Mouse (Mus musculus) hindbrain, embryonic 15.5 days (tissue): ENCODE results near the gene Lemd1. TPM values are rescaled to one million over a fixed set of nuclear protein-coding genes. Genes with fewer than 3 reads are reported as not detected.

Experiments used
- ATAC-seq: fragments of 200-750 bp; cut with Nextera tagmentation; 2 replicates; pipeline ENCODE4 v1.8.0; 2017; ENCODE audit warnings: low read depth, moderate number of reproducible peaks, moderate TSS enrichment; ENCODE audit not compliant: low FRiP score
- H3K27ac ChIP-seq: fragments of 300-500 bp; sonication (generic); replicated peaks from 2 replicates; pipeline ENCODE4 v1.5.1; 2015; ENCODE audit warnings: mild to moderate bottlenecking, inconsistent platforms
- H3K27me3 ChIP-seq: fragments of 300-500 bp; sonication (generic); 2 replicates; pipeline ENCODE4 v1.6.1; 2015; ENCODE audit warnings: control low read depth, inconsistent platforms
- H3K36me3 ChIP-seq: fragments of 300-500 bp; sonication (generic); 2 replicates; pipeline ENCODE4 v1.6.1; 2015; ENCODE audit warnings: control low read depth, inconsistent platforms
- H3K4me1 ChIP-seq: fragments of 300-500 bp; sonication (generic); replicated peaks from 2 replicates; pipeline ENCODE4 v1.6.1; 2015; ENCODE audit warnings: control low read depth, inconsistent platforms
- H3K4me2 ChIP-seq: fragments of 300-500 bp; sonication (generic); 2 replicates; pipeline ENCODE4 v1.6.1; 2015; ENCODE audit warnings: moderate library complexity, mild to moderate bottlenecking, inconsistent platforms
- H3K4me3 ChIP-seq: fragments of 300-500 bp; sonication (generic); 2 replicates; pipeline ENCODE4 v1.5.1; 2015; ENCODE audit warnings: mild to moderate bottlenecking, inconsistent platforms
- H3K9ac ChIP-seq: fragments of 300-500 bp; sonication (generic); 2 replicates; pipeline ENCODE4 v1.6.1; 2015; ENCODE audit warnings: inconsistent platforms
- H3K9me3 ChIP-seq: fragments of 300-500 bp; sonication (generic); 2 replicates; pipeline ENCODE4 v1.6.1; 2016; ENCODE audit warnings: control low read depth, inconsistent platforms
- WGBS: fragments of 180-500 bp; shearing (Covaris S2); methylation state at CpG from one replicate; pipeline ENCODE4 v1.1.7; 2015; 5-methylcytosine and 5-hydroxymethylcytosine counted together
- polyA plus RNA-seq: library from polyadenylated mRNA; unstranded; fragments of >200 nt; fragmentation: Nextera tagmentation; extraction: Ambion mirVana; gene quantifications from 2 replicates; pipeline ENCODE4 v1.2.1, GENCODE M21; 2015

Lemd1 gene
- polyA plus RNA-seq, 1 experiment from 2014 or later, result 16.2 TPM

DNA sequence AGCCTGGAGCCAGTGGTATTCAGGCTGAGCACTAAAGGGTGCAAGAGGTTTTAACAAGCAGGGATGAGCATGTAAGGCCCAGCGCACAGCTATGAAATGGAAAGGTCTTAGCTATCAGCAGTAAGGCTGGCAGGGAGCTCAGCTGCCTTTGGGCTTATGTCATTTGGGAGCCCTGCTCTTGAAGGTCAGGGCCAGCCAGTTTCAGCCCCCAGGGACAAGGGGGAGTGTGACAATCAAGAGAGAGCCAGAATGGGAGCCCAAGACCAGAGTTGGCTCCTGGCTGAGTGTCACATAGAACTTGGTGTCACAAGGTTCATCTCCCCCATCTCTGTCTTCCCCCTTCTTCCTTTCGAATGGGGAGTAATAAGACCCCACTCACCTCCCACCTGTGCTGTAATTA, 96.2 kb downstream of the Lemd1 start:
- no peak overlapping the region for H3K4me3 ChIP-seq
- no peaks in the 10 kb centered on the region for H3K36me3 ChIP-seq
- no peaks in the 10 kb centered on the region for H3K9me3 ChIP-seq
- no peak overlapping the region for H3K9ac ChIP-seq
- no peak for ATAC-seq
- WGBS, result 54% methylated on average over 2 of the region's 2 CpGs
- H3K27me3 ChIP-seq, result no peaks in the 10 kb centered on the region
- H3K4me1 ChIP-seq, result peaks cover 51% of the 10 kb centered on the region
- no peak overlapping the region for H3K4me2 ChIP-seq
- no peak overlapping the region for H3K27ac ChIP-seq

DNA sequence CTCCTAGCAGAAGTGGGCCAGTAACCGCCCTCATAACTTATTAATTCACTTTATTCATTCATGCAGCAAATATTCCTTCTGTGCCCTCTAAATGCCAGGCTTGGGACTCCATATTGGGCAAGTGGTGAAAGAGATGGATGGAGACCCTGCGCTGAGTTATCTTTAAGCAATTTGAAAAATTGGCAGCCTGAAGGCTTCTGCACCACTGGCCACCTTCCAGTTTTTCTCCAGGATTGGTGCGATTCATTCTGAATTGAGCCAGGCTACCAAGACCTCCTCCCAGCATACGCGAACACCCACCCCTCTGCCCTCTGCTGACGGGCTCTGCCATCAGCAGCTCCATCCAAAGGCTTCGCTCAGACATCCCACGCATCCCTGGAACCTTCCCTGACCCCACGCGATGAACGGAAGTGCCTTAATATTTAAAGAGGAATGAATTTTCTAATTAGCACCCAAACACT, 96.8 kb downstream of the Lemd1 start:
- Histone ChIP-seq H3K4me3 (no peak overlapping the region), H3K27me3 (no peaks in the 10 kb centered on the region), H3K27ac (no peak overlapping the region), H3K36me3 (no peaks in the 10 kb centered on the region), H3K9ac (no peak overlapping the region), H3K9me3 (no peaks in the 10 kb centered on the region), H3K4me1 (peaks cover 50% of the 10 kb centered on the region), H3K4me2 (no peak overlapping the region)
- ATAC-seq, result no peak
- WGBS, result 10% methylated on average over 11 of the region's 11 CpGs

DNA sequence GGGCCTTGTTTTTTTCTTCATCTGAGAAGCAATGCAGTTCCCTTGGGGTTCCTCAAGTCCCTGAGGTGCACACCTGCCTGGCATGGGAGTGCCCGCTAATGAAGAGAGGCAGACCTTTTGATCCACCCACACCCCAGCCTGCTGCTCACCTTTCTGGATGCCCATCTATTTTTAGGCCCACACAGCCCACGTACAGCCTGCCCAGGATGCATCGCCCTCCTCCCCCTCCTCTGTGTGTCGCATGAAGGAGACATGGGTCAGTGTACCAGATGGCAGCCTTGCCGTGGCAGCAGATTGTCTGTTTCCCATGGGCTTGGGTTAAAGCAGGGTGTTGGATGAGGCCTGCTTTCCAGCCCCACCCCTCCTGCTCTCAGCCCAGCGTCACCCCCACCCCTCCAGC, 98.7 kb downstream of the Lemd1 start:
- no peak overlapping the region for H3K4me3 ChIP-seq
- no peak overlapping the region for H3K9ac ChIP-seq
- no peak overlapping the region for H3K27ac ChIP-seq
- WGBS, result 52% methylated on average over 6 of the region's 6 CpGs
- H3K4me2 ChIP-seq, result no peak overlapping the region
- no peaks in the 10 kb centered on the region for H3K27me3 ChIP-seq
- H3K4me1 ChIP-seq, result peaks cover 44% of the 10 kb centered on the region
- no peaks in the 10 kb centered on the region for H3K36me3 ChIP-seq
- no peak for ATAC-seq
- H3K9me3 ChIP-seq, result no peaks in the 10 kb centered on the region

DNA sequence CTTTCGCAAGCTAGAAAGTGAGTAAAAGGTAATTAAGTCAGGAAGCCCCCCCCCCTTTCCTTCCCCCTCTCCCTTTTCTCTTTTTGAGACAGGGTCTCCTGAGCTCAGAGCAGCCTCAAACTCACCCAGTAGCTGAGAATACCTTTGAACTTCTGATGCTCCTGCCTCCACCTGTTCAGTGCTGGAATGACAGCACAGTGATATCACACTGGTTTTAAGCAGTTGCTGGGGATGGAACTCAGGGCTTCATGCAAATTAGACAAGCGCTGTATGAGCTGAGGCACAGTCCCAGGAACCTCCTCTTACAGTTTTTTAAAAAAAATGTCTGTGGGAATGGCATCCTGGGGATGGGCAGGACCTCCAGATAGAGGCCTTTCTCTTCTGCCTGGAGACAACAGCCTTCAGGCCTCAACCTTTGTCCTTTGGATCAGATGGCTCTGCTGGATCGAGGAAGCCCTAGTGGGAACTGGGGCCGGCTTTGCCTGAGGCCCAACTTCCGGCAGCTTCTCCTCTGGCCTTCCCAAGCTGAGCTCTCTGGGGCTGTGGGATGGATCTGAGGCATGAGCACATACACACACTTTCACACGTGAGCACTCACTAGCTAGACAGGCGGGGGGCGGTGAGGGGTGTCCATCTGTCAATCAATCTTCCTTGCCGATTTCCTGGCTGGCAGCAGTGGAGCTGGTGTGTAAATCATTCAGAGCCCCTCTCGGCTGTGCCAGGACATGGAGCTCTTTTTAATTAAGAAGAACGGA, 99.9 kb downstream of the Lemd1 start:
- H3K4me3 ChIP-seq, result no peak overlapping the region
- H3K27me3 ChIP-seq, result no peaks in the 10 kb centered on the region
- 27% methylated on average over 11 of the region's 11 CpGs for WGBS
- no peak overlapping the region for H3K9ac ChIP-seq
- 0 out of 2 replicates have a peak, but pooled peaks have one; percentile 20 for ATAC-seq
- peaks cover 55% of the 10 kb centered on the region for H3K4me1 ChIP-seq
- peak overlapping the region; percentile 54 for H3K27ac ChIP-seq
- H3K4me2 ChIP-seq, result no peak overlapping the region
- no peaks in the 10 kb centered on the region for H3K9me3 ChIP-seq
- H3K36me3 ChIP-seq, result no peaks in the 10 kb centered on the region

DNA sequence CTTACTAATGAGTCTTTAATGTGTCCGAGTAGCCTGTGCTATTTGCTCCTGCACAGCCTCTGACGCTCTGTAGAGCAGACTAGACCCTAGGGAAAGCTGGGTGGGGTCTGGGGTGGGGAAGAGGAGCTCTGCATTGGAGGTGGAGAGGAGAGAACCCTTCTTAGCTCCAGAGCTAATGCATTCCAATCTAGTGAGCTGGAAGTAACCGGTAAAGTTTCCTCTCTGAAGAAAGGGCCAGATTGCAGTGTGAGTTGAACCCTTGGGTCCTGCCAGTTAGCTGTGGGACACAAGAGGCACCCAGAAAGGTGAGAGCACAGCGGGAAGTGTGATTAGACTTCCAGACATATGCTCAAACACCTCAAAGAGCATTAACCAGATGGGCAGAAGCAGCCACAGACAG, 100.5 kb downstream of the Lemd1 start:
- peak; percentile 37; the same call in 1 of the 2 replicates for ATAC-seq
- Histone ChIP-seq H3K4me3 (no peak overlapping the region), H3K27ac (peak overlapping the region; percentile 54)

DNA sequence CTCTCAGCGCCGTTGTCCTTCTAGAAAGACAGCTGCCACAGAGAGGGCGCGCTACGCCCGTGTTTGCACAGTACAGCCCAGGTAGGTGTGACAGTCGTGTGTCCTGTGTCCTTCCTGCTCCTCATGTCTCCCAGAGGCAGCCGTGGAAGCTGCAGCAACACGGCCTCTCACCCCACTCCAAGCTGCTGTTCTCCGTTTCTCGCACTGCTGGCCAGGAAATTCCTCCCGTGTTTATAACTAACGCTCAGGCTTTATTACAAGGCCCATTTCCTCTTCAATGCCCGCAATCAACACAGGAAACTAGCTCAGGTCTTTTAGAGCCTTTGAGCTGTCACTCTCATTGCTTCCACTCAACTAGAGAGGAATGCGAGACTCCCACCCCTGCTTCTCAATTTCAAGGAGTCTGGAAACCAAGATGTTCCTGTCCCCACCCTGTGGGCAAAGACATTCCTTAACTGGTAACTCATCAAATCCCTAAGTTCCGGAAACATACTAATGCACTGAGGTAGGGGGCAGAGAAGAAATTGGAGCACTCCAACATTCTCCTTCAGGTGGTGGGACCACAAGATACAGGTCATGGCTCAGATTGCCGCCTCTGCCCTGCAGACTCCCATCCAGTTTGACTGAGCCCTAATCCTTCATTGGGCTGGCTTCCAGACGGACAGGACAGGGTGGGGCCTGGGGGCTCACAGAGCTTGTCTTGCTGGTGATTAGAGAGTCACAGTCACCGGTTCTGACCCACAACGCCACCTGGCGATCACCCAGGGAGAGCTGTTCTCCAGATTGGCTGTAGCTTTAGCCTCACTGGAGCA, 101.3 kb downstream of the Lemd1 start:
- no peaks in the 10 kb centered on the region for H3K27me3 ChIP-seq

More for the DNA sequence above, 100.5 kb downstream of the Lemd1 start:
- H3K27me3 ChIP-seq, result no peaks in the 10 kb centered on the region
- H3K9me3 ChIP-seq, result no peaks in the 10 kb centered on the region
- 30% methylated on average over 4 of the region's 4 CpGs for WGBS
- no peak overlapping the region for H3K9ac ChIP-seq
- no peaks in the 10 kb centered on the region for H3K36me3 ChIP-seq
- no peak overlapping the region for H3K4me2 ChIP-seq
- H3K4me1 ChIP-seq, result peaks cover 57% of the 10 kb centered on the region

DNA sequence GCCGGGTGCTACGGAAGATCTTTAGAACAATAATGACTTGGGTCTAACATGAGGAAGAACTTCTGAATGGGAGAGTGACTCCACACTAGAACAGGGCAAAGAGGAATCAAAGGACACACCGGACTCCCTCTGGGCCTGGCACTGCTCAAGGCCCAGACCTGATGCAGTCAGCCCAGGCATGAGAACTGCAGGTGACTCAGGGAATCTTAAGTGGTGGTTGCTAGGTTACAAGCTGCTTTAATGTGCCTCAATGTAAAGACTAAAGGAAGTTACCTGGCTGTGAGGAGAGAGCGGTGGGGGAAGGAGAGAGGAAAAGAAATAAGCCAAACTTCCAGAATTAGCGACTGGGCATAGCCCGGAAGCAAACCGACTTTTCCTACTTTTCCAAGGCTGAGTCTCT, 104.3 kb downstream of the Lemd1 start:
- H3K27ac ChIP-seq, result no peak overlapping the region
- no peak overlapping the region for H3K4me3 ChIP-seq
- ATAC-seq, result no peak
- no peaks in the 10 kb centered on the region for H3K9me3 ChIP-seq
- no peaks in the 10 kb centered on the region for H3K27me3 ChIP-seq
- WGBS, result 58% methylated on average over 7 of the region's 7 CpGs
- peaks cover 68% of the 10 kb centered on the region for H3K4me1 ChIP-seq
- no peak overlapping the region for H3K9ac ChIP-seq
- H3K4me2 ChIP-seq, result no peak overlapping the region
- no peaks in the 10 kb centered on the region for H3K36me3 ChIP-seq

More for the DNA sequence above, 101.3 kb downstream of the Lemd1 start:
- Histone ChIP-seq H3K9me3 (no peaks in the 10 kb centered on the region), H3K36me3 (no peaks in the 10 kb centered on the region), H3K27ac (peak overlapping the region; percentile 54), H3K9ac (no peak overlapping the region), H3K4me2 (no peak overlapping the region), H3K4me3 (no peak overlapping the region), H3K4me1 (peaks cover 59% of the 10 kb centered on the region)
- no peak for ATAC-seq
- 42% methylated on average over 21 of the region's 21 CpGs for WGBS

DNA sequence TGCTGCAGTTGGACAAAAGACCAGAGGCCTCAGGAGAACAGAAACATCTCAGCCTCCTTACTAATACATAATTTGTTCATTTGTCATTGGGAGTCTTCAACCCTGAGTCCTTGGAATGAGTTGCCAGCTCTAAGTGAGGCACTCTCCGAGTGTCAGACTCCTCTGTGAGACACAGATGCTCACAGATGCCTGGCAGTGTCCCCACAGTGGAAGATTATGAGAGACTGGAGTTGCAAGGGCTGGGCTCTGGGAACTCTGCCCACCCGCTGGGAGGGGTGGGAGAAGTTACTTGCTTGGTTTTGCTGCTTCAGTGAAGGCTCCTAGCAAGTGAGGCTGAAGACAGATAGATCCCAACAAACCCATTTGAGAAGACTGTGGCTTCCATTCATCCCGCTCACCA, 104.8 kb downstream of the Lemd1 start:
- no peak overlapping the region for H3K4me3 ChIP-seq
- no peaks in the 10 kb centered on the region for H3K9me3 ChIP-seq
- ATAC-seq, result no peak
- H3K27me3 ChIP-seq, result no peaks in the 10 kb centered on the region
- H3K27ac ChIP-seq, result no peak overlapping the region
- WGBS, result 64% methylated on average over 3 of the region's 3 CpGs
- H3K9ac ChIP-seq, result no peak overlapping the region
- no peak overlapping the region for H3K4me2 ChIP-seq
- H3K36me3 ChIP-seq, result no peaks in the 10 kb centered on the region
- H3K4me1 ChIP-seq, result peaks cover 71% of the 10 kb centered on the region

DNA sequence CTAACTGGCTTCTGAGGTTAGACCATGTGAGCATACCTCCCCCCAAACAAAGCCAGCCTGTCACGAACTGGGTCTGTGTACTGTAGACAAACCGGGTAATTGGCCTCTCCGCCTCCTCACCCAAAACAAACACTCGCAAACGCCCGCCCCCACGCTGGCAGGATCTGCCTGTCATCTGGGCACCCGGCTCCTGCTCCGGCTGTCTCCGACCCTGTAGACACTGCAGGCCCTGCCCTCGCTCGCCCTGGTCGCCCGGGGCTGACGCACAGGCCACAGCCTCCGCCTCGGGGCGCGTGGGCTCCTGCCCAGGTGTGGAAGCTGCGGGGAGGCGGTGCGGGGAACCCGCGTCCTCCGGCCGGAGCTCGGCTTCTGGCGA, 107.2 kb downstream of the Lemd1 start, which contains the start of gene Klhdc8a:
Gene Klhdc8a, plus strand, starts transcription at position 202 of the 376 bp plus-strand sequence.
- H3K4me3 ChIP-seq, result peak within 1 kb of the TSS; percentile 65
- no peaks in the 10 kb centered on the region for H3K36me3 ChIP-seq
- peak within 1 kb of the TSS; percentile 86 for H3K9ac ChIP-seq
- peak within 1 kb of the TSS; percentile 98 for H3K4me2 ChIP-seq
- no peaks in the 10 kb centered on the region for H3K27me3 ChIP-seq
- WGBS, result 0% methylated on average over 28 of the region's 28 CpGs
- peak within 1 kb of the TSS; percentile 84 for H3K27ac ChIP-seq
- H3K4me1 ChIP-seq, result peaks cover 65% of the 10 kb centered on the region
- peak; percentile 61 for ATAC-seq
- H3K9me3 ChIP-seq, result no peaks in the 10 kb centered on the region

DNA sequence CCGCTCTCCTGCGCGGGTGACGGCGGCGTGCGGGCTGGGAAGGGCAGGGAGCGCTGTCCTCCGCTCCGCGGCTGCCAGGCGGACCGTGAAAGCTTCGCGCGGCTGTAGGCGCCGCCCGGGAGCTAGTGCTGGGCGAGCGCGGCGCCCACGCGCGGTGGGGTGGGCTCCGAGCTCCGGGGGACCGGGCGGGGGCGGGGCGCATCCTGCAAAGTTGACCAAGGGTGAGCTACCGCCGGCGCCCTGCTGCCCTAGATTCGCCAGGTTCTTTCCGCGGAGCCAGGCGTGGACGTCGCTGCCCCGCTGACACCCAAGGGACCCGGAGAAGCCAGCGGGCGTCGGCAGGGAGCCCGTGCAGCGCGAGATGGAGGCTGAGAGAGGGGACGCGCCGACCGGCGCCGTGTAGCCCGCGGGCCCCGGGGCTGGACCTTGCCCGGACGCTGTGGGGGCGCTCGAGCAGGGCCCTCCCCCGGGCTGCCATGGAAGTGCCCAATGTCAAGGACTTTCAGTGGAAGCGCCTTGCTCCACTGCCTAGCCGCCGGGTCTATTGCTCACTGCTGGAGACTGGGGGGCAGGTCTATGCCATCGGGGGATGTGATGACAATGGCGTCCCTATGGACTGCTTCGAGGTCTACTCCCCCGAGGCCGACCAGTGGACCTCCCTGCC, 107.7 kb downstream of the Lemd1 start:
- ATAC-seq, result peak; percentile 46
- no peaks in the 10 kb centered on the region for H3K27me3 ChIP-seq
- no peaks in the 10 kb centered on the region for H3K36me3 ChIP-seq
- peak overlapping the region; percentile 86 for H3K9ac ChIP-seq
- no peaks in the 10 kb centered on the region for H3K9me3 ChIP-seq
- 1% methylated on average over 65 of the region's 71 CpGs for WGBS
- H3K27ac ChIP-seq, result peak overlapping the region; percentile 84
- H3K4me1 ChIP-seq, result peaks cover 65% of the 10 kb centered on the region
- peak overlapping the region; percentile 98 for H3K4me2 ChIP-seq
- H3K4me3 ChIP-seq, result peak overlapping the region; percentile 65

DNA sequence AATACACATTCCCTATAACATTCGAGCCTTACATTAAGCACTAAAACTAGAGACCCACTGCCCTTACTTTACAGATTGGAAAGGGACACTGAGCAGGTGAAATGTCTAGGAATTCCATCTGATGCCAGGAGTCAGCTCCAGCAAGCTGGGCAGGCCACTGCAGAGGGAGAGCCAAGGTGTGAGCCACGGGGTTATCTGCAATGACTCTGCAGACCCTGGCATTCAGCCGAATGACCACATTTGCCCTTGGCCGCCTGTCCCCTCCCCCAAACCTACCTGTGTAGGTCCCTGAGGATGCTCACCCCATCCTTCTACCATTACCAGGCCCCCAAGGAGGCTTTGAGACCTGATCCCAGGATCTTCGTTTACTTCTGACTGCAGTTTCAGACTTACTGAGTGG, 108.5 kb downstream of the Lemd1 start:
- Histone ChIP-seq H3K36me3 (no peaks in the 10 kb centered on the region), H3K27ac (no peak overlapping the region; the same call in 1 of the 2 replicates), H3K4me3 (peak overlapping the region; percentile 65), H3K9ac (peak overlapping the region; percentile 86; the same call in 1 of the 2 replicates), H3K9me3 (no peaks in the 10 kb centered on the region), H3K27me3 (no peaks in the 10 kb centered on the region), H3K4me1 (peaks cover 65% of the 10 kb centered on the region), H3K4me2 (peak overlapping the region; percentile 98)
- ATAC-seq, result no peak
- WGBS, result 80% methylated on average over 5 of the region's 5 CpGs

DNA sequence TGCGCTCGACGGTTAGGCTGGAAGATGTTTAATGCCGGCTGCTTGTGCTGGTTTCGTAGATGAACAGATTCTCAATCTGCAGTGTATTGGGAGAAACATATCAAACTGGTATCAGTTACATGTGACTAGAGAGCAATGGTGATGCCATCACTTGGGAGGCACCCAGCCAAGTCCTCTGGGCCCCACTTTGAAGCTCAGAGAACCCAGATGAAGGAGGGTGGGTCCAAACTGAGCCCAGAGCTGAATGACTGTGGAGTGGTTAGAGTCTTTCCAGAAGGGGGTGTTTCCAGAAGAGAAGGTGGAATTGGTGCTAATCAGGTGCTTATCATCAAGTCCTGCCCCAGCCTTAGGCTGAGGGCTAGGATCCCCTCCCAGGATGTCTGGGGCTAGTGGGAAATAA, 110.0 kb downstream of the Lemd1 start:
- H3K9ac ChIP-seq, result no peak overlapping the region
- no peaks in the 10 kb centered on the region for H3K9me3 ChIP-seq
- WGBS, result 75% methylated on average over 5 of the region's 5 CpGs
- no peaks in the 10 kb centered on the region for H3K36me3 ChIP-seq
- H3K4me3 ChIP-seq, result no peak overlapping the region
- H3K4me1 ChIP-seq, result peaks cover 51% of the 10 kb centered on the region
- peak overlapping the region; percentile 98; the same call in 1 of the 2 replicates for H3K4me2 ChIP-seq
- H3K27ac ChIP-seq, result no peak overlapping the region
- no peaks in the 10 kb centered on the region for H3K27me3 ChIP-seq
- ATAC-seq, result no peak
